Mouse (Mus musculus) neural tube, embryonic 11.5 days (tissue): ENCODE measurements at regions not wholly inside any gene's neighbourhood (a gene's known extent, or its start where the extent isn't known, plus 50 kb on each side); places are given as distances from the start of the nearest gene placed in this dataset.

Source experiments
- ATAC-seq: fragments of 200-750 bp; cut with Nextera tagmentation; 2 replicates; pipeline ENCODE4 v1.8.0; 2017; ENCODE audit warnings: moderate number of reproducible peaks, mild to moderate bottlenecking, moderate TSS enrichment, moderate library complexity; ENCODE audit not compliant: insufficient read depth, low FRiP score, low TSS enrichment
- DNase-seq: peaks from one replicate; pipeline ENCODE4 v3.0.0-alpha.2; 2015; ENCODE audit warnings: low spot score
- H3K27ac ChIP-seq: fragments of 300-500 bp; sonication (generic); 2 replicates; pipeline ENCODE4 v1.5.1; 2014; ENCODE audit warnings: low read depth, mild to moderate bottlenecking, low read length
- H3K27me3 ChIP-seq: fragments of 300-500 bp; sonication (generic); 2 replicates; pipeline ENCODE4 v1.6.1; 2014; ENCODE audit warnings: mild to moderate bottlenecking, low read length, mixed read lengths; ENCODE audit not compliant: control insufficient read depth, insufficient read depth
- H3K36me3 ChIP-seq: fragments of 300-500 bp; sonication (generic); 2 replicates; pipeline ENCODE4 v1.6.1; 2014; ENCODE audit warnings: mild to moderate bottlenecking, low read length, moderate library complexity, mixed read lengths; ENCODE audit not compliant: control insufficient read depth, insufficient read depth
- H3K4me1 ChIP-seq: fragments of 300-500 bp; sonication (generic); 2 replicates; pipeline ENCODE4 v1.6.1; 2014; ENCODE audit warnings: low read length, mixed read lengths; ENCODE audit not compliant: control insufficient read depth, insufficient read depth
- H3K4me2 ChIP-seq: fragments of 300-500 bp; sonication (generic); 2 replicates; pipeline ENCODE4 v1.6.1; 2014; ENCODE audit warnings: low read depth, mild to moderate bottlenecking, moderate library complexity
- H3K4me3 ChIP-seq: fragments of 300-500 bp; sonication (generic); 2 replicates; pipeline ENCODE4 v1.5.1; 2014; ENCODE audit warnings: low read depth, low read length
- H3K9ac ChIP-seq: fragments of 300-500 bp; sonication (generic); 2 replicates; pipeline ENCODE4 v1.6.1; 2014; ENCODE audit warnings: mild to moderate bottlenecking, low read length
- H3K9me3 ChIP-seq: fragments of 300-500 bp; sonication (generic); 2 replicates; pipeline ENCODE4 v1.6.1; 2016; ENCODE audit warnings: low read length; ENCODE audit not compliant: control insufficient read depth
- WGBS: fragments of 180-500 bp; shearing (Covaris S2); extraction: QIAGEN DNeasy Blood & Tissue Kit; methylation state at CpG from one replicate; pipeline ENCODE4 v1.1.7; 2014; 5-methylcytosine and 5-hydroxymethylcytosine counted together

- H3K4me1 ChIP-seq, result no peaks in the 10 kb centered on the region
- H3K36me3 ChIP-seq, result no peaks in the 10 kb centered on the region
- no peaks in the 10 kb centered on the region for H3K27me3 ChIP-seq
- H3K4me3 ChIP-seq, result no peak overlapping the region
- no peak overlapping the region for H3K4me2 ChIP-seq
- ATAC-seq (no peak), DNase-seq (no peak)
- no peaks in the 10 kb centered on the region for H3K9me3 ChIP-seq
- no peak overlapping the region for H3K9ac ChIP-seq
- H3K27ac ChIP-seq, result no peak overlapping the region
Measured at GRCm38 (mm10) chr2:146583807-146584388, 71.8 kb upstream of the Ralgapa2 start.

GRCm38 (mm10) chr2:146586381-146586780, 74.2 kb upstream of the Ralgapa2 start:
- no peak overlapping the region for H3K9ac ChIP-seq
- H3K4me2 ChIP-seq, result no peak overlapping the region
- DNase-seq, result no peak
- no peaks in the 10 kb centered on the region for H3K36me3 ChIP-seq
- H3K27me3 ChIP-seq, result no peaks in the 10 kb centered on the region
- H3K4me1 ChIP-seq, result no peaks in the 10 kb centered on the region
- no peak overlapping the region for H3K27ac ChIP-seq
- ATAC-seq, result no peak
- H3K4me3 ChIP-seq, result no peak overlapping the region
- WGBS, result 90% methylated on average over 1 of the region's 1 CpGs
- no peaks in the 10 kb centered on the region for H3K9me3 ChIP-seq

GRCm38 (mm10) chr2:146586981-146587380, 74.8 kb upstream of the Ralgapa2 start:
- no peak overlapping the region for H3K4me2 ChIP-seq
- 80% methylated on average over 3 of the region's 3 CpGs for WGBS
- ATAC-seq, result no peak
- H3K27me3 ChIP-seq, result no peaks in the 10 kb centered on the region
- H3K4me3 ChIP-seq, result no peak overlapping the region
- no peaks in the 10 kb centered on the region for H3K36me3 ChIP-seq
- no peak overlapping the region for H3K27ac ChIP-seq
- no peak overlapping the region for H3K9ac ChIP-seq
- H3K9me3 ChIP-seq, result no peaks in the 10 kb centered on the region
- DNase-seq, result no peak
- no peaks in the 10 kb centered on the region for H3K4me1 ChIP-seq

GRCm38 (mm10) chr2:146589860-146590259, 77.7 kb upstream of the Ralgapa2 start:
- 86% methylated on average over 3 of the region's 3 CpGs for WGBS
- no peak for ATAC-seq

GRCm38 (mm10) chr2:146593291-146593690, 81.1 kb upstream of the Ralgapa2 start:
- WGBS, result 84% methylated on average over 2 of the region's 2 CpGs
- DNase-seq (no peak), ATAC-seq (no peak)
- Histone ChIP-seq H3K27ac (no peak overlapping the region), H3K27me3 (no peaks in the 10 kb centered on the region), H3K4me1 (no peaks in the 10 kb centered on the region), H3K36me3 (no peaks in the 10 kb centered on the region), H3K4me3 (no peak overlapping the region), H3K4me2 (no peak overlapping the region), H3K9ac (no peak overlapping the region), H3K9me3 (no peaks in the 10 kb centered on the region)

More at GRCm38 (mm10) chr2:146589860-146590259, 77.7 kb upstream of the Ralgapa2 start:
- Histone ChIP-seq H3K9me3 (no peaks in the 10 kb centered on the region), H3K36me3 (no peaks in the 10 kb centered on the region), H3K27ac (no peak overlapping the region), H3K27me3 (no peaks in the 10 kb centered on the region), H3K4me3 (no peak overlapping the region), H3K9ac (no peak overlapping the region), H3K4me2 (no peak overlapping the region), H3K4me1 (no peaks in the 10 kb centered on the region)
- no peak for DNase-seq

- no peak for ATAC-seq
- no peak overlapping the region for H3K4me3 ChIP-seq
- no peak overlapping the region for H3K4me2 ChIP-seq
- H3K4me1 ChIP-seq, result no peaks in the 10 kb centered on the region
- 59% methylated on average over 4 of the region's 4 CpGs for WGBS
- no peaks in the 10 kb centered on the region for H3K36me3 ChIP-seq
- no peak for DNase-seq
- H3K27me3 ChIP-seq, result no peaks in the 10 kb centered on the region
- H3K9ac ChIP-seq, result no peak overlapping the region
- H3K27ac ChIP-seq, result no peak overlapping the region
- no peaks in the 10 kb centered on the region for H3K9me3 ChIP-seq
Measured at GRCm38 (mm10) chr2:146594212-146594611, 82.1 kb upstream of the Ralgapa2 start.

GRCm38 (mm10) chr2:146595673-146596072, 83.5 kb upstream of the Ralgapa2 start:
- Histone ChIP-seq H3K4me3 (no peak overlapping the region), H3K36me3 (no peaks in the 10 kb centered on the region), H3K4me2 (no peak overlapping the region), H3K9ac (no peak overlapping the region), H3K27me3 (no peaks in the 10 kb centered on the region), H3K9me3 (no peaks in the 10 kb centered on the region), H3K4me1 (no peaks in the 10 kb centered on the region), H3K27ac (no peak overlapping the region)
- WGBS, result 93% methylated on average over 2 of the region's 2 CpGs
- ATAC-seq, result no peak
- no peak for DNase-seq

- Histone ChIP-seq H3K27me3 (no peaks in the 10 kb centered on the region), H3K4me2 (no peak overlapping the region), H3K9me3 (no peaks in the 10 kb centered on the region), H3K4me3 (no peak overlapping the region), H3K4me1 (no peaks in the 10 kb centered on the region), H3K9ac (no peak overlapping the region), H3K27ac (no peak overlapping the region), H3K36me3 (no peaks in the 10 kb centered on the region)
- no peak for DNase-seq
- ATAC-seq, result no peak
Measured at GRCm38 (mm10) chr2:146606170-146606569, 94.0 kb upstream of the Ralgapa2 start.

- DNase-seq (no peak), ATAC-seq (no peak)
- Histone ChIP-seq H3K9me3 (no peaks in the 10 kb centered on the region), H3K27me3 (no peaks in the 10 kb centered on the region), H3K4me1 (no peaks in the 10 kb centered on the region), H3K27ac (no peak overlapping the region), H3K9ac (no peak overlapping the region), H3K4me3 (no peak overlapping the region), H3K36me3 (no peaks in the 10 kb centered on the region), H3K4me2 (no peak overlapping the region)
- WGBS, result 98% methylated on average over 2 of the region's 2 CpGs
Measured at GRCm38 (mm10) chr2:146610896-146611295, 98.8 kb upstream of the Ralgapa2 start.
